Mouse (Mus musculus) ES-Bruce4 (cell line): Measurements from ENCODE around the gene Vmn2r14. TPM values are rescaled to one million over a fixed set of nuclear protein-coding genes. Genes with fewer than 3 reads are reported as not detected.
"Not testable (repeated sequence)": the region's sequence is repeated elsewhere in the genome, so short reads cannot be mapped to it uniquely, and the experiment has no call there.

Experiments used
- H3K27ac ChIP-seq: 2 replicates; pipeline ENCODE4 v1.5.1; 2012; ENCODE audit warnings: low read length, inconsistent platforms; ENCODE audit not compliant: insufficient read depth
- H3K27me3 ChIP-seq: 2 replicates; pipeline ENCODE4 v1.6.1; 2012; ENCODE audit warnings: mild to moderate bottlenecking, low read length, inconsistent platforms; ENCODE audit not compliant: control insufficient read depth, poor library complexity, insufficient read depth, severe bottlenecking
- H3K36me3 ChIP-seq: 2 replicates; pipeline ENCODE4 v1.6.1; 2012; ENCODE audit warnings: inconsistent platforms, mild to moderate bottlenecking, low read length, moderate library complexity; ENCODE audit not compliant: control insufficient read depth, poor library complexity, insufficient read depth, severe bottlenecking
- H3K4me1 ChIP-seq: one replicate; pipeline ENCODE4 v1.8.1; 2011; ENCODE audit warnings: low read length; ENCODE audit not compliant: control insufficient read depth, insufficient read depth
- H3K4me3 ChIP-seq: 2 replicates; pipeline ENCODE4 v1.5.1; 2011; ENCODE audit warnings: low read depth, mild to moderate bottlenecking, low read length
- H3K9ac ChIP-seq: 2 replicates; pipeline ENCODE4 v1.6.1; 2012; ENCODE audit warnings: low read depth, mild to moderate bottlenecking, inconsistent platforms; ENCODE audit not compliant: poor library complexity, severe bottlenecking
- H3K9me3 ChIP-seq: replicated peaks from 2 replicates; pipeline ENCODE4 v1.6.1; 2012; ENCODE audit warnings: mild to moderate bottlenecking, low read length, inconsistent platforms; ENCODE audit not compliant: control insufficient read depth, poor library complexity, insufficient read depth, severe bottlenecking
- CTCF ChIP-seq: IDR thresholded peaks from one replicate; pipeline ENCODE4 v1.8.1; 2011; ENCODE audit warnings: low read depth, low read length
- EP300 ChIP-seq: IDR thresholded peaks from 2 replicates; pipeline ENCODE4 v1.6.1; 2011; ENCODE audit warnings: low read depth, low read length; ENCODE audit not compliant: insufficient read depth
- POLR2A ChIP-seq: IDR thresholded peaks from one replicate; pipeline ENCODE4 v1.8.1; 2011; ENCODE audit warnings: low read length; ENCODE audit not compliant: insufficient read depth
- polyA plus RNA-seq: library from polyadenylated mRNA; stranded (reverse); fragments of >200 nt; gene quantifications from 2 replicates; pipeline ENCODE4 v1.2.4, GENCODE M21; 2011; ENCODE audit warnings: low read depth; ENCODE audit not compliant: missing spikeins, insufficient read depth, insufficient read length

Gene Vmn2r14
- not detected in 2 replicates for polyA plus RNA-seq

DNA sequence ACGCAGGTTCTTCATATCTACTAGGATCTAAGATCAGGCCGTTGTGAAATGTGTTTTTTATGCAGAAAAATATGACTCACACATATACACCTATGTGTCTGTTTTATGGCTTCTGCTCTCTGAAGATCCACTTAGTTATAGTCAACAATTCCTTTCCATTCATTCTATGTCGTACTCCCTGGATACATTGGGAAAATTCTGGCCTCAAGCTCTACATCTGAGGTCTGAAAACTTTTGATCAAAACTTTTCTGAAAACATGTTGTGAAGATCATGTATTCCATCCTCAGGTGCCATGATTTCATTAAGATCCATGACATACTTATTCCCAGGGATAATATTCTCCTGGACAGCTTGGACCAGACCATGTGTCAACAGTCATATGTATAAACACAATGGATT lies at the start of gene Vmn2r14:
Gene Vmn2r14 (minus strand): TSS at position 101 of the 400 bp plus-strand sequence.
- Histone ChIP-seq H3K9me3 (no peaks in the 10 kb centered on the region), H3K27me3 (no peaks in the 10 kb centered on the region), H3K4me1 (no peaks in the 10 kb centered on the region), H3K9ac (no peak within 1 kb of the TSS), H3K27ac (no peak within 1 kb of the TSS), H3K36me3 (no peaks in the 10 kb centered on the region), H3K4me3 (no peak within 1 kb of the TSS)
- TF ChIP-seq POLR2A, result no peak
- no peak for TF ChIP-seq CTCF
- no peak for TF ChIP-seq EP300

GRCm38 (mm10) chr5:109192099-109192498 lies 32.4 kb downstream of the Vmn2r14 start, which contains the start of gene Vmn2r13:
TSS of gene Vmn2r13 (minus strand) at chr5:109192199.
- H3K4me1 ChIP-seq, H3K27me3 ChIP-seq, H3K36me3 ChIP-seq, H3K9ac ChIP-seq, H3K27ac ChIP-seq, H3K9me3 ChIP-seq, H3K4me3 ChIP-seq: not testable (repeated sequence)

- not testable (repeated sequence) for H3K9me3 ChIP-seq, H3K4me1 ChIP-seq, H3K27ac ChIP-seq, H3K27me3 ChIP-seq, H3K36me3 ChIP-seq, H3K9ac ChIP-seq, H3K4me3 ChIP-seq
These were observed 57.7 kb downstream of the Vmn2r14 start for GRCm38 (mm10) chr5:109166851-109167250.

Other genes starting within 250 kb of the Vmn2r14 start
- gene Vmn2r10, start 218.2 kb downstream of the Vmn2r14 start, polyA plus RNA-seq, result 1.1 and 1.2 TPM in 2 replicates
- not detected in 2 replicates for gene Vmn2r11, start 165.1 kb downstream of the Vmn2r14 start, polyA plus RNA-seq
- not detected in 2 replicates for gene Vmn2r12, start 126.8 kb downstream of the Vmn2r14 start, polyA plus RNA-seq
- gene Vmn2r13, start 32.5 kb downstream of the Vmn2r14 start, polyA plus RNA-seq, result not detected in 2 replicates
- gene Vmn2r15, start 72.9 kb upstream of the Vmn2r14 start, polyA plus RNA-seq, result not detected in 2 replicates
- gene Vmn2r16, start 105.5 kb upstream of the Vmn2r14 start, polyA plus RNA-seq, result not detected in 2 replicates
- 0.12 and 0.14 TPM in 2 replicates for gene Vmn2r17, start 195.0 kb upstream of the Vmn2r14 start, polyA plus RNA-seq